Mouse (Mus musculus) midbrain, embryonic 11.5 days (tissue): ENCODE measurements at regions not wholly inside any gene's neighbourhood (a gene's known extent, or its start where the extent isn't known, plus 50 kb on each side); places are given as distances from the start of the nearest gene placed in this dataset.

Experiments used
- ATAC-seq: fragments of 200-750 bp; cut with Nextera tagmentation; 2 replicates; pipeline ENCODE4 v1.8.0; 2017; ENCODE audit warnings: moderate TSS enrichment, moderate library complexity; ENCODE audit not compliant: low FRiP score
- DNase-seq: peaks from one replicate; pipeline ENCODE4 v3.0.0; 2015; ENCODE audit warnings: low spot score; ENCODE audit errors: missing footprints
- H3K27ac ChIP-seq: fragments of 300-500 bp; sonication (generic); 2 replicates; pipeline ENCODE4 v1.5.1; 2014; ENCODE audit warnings: low read depth, low read length
- H3K27me3 ChIP-seq: fragments of 300-500 bp; sonication (generic); 2 replicates; pipeline ENCODE4 v1.6.1; 2014; ENCODE audit warnings: mild to moderate bottlenecking, low read length, moderate library complexity, mixed read lengths; ENCODE audit not compliant: control insufficient read depth, insufficient read depth
- H3K36me3 ChIP-seq: fragments of 300-500 bp; sonication (generic); 2 replicates; pipeline ENCODE4 v1.6.1; 2014; ENCODE audit warnings: mild to moderate bottlenecking, low read length, moderate library complexity, mixed read lengths; ENCODE audit not compliant: control insufficient read depth, insufficient read depth
- H3K4me1 ChIP-seq: fragments of 300-500 bp; sonication (generic); 2 replicates; pipeline ENCODE4 v1.6.1; 2014; ENCODE audit warnings: low read length; ENCODE audit not compliant: control insufficient read depth, insufficient read depth
- H3K4me2 ChIP-seq: fragments of 300-500 bp; sonication (generic); 2 replicates; pipeline ENCODE4 v1.6.1; 2014; ENCODE audit warnings: mild to moderate bottlenecking, moderate library complexity
- H3K4me3 ChIP-seq: fragments of 300-500 bp; sonication (generic); 2 replicates; pipeline ENCODE4 v1.5.1; 2014; ENCODE audit warnings: low read depth, low read length
- H3K9ac ChIP-seq: fragments of 300-500 bp; sonication (generic); 2 replicates; pipeline ENCODE4 v1.6.1; 2014; ENCODE audit warnings: low read length
- H3K9me3 ChIP-seq: fragments of 300-500 bp; sonication (generic); 2 replicates; pipeline ENCODE4 v1.6.1; 2016; ENCODE audit warnings: low read length; ENCODE audit not compliant: control insufficient read depth
- WGBS: fragments of 180-500 bp; shearing (Covaris S2); extraction: QIAGEN DNeasy Blood & Tissue Kit; methylation state at CpG from one replicate; pipeline ENCODE4 v1.1.7; 2014; 5-methylcytosine and 5-hydroxymethylcytosine counted together

DNA sequence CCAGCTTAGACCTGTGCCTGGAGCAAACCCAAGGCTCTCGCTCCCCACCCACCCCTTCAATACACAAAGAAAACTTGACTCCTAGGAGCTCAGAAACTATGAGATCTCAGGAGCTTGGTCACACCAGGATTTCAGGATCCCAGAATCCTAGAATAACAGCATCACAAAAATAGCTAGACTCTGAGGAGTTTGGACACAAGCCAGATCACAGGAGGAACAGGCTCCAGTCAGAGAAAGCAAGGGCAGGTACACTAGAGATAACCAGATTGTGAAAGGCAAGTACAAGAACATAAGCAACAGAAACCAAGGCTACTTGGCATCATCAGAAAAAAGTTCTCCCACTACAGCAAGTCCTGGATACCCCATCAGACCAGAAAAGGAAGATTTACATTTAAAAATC, 221.5 kb downstream of the Epha7 start:
- no peaks in the 10 kb centered on the region for H3K27me3 ChIP-seq
- no peak overlapping the region for H3K9ac ChIP-seq
- no peak for DNase-seq
- H3K27ac ChIP-seq: no peak overlapping the region
- H3K36me3 ChIP-seq: no peaks in the 10 kb centered on the region
- whole genome bisulfite sequencing: 91% methylated on average over 1 of the region's 1 CpGs
- H3K4me3 ChIP-seq: no peak overlapping the region
- H3K4me1 ChIP-seq: no peaks in the 10 kb centered on the region
- ATAC-seq: no peak
- peaks cover 3% of the 10 kb centered on the region; the same call in 1 of the 2 replicates for H3K9me3 ChIP-seq
- H3K4me2 ChIP-seq: no peak overlapping the region

DNA sequence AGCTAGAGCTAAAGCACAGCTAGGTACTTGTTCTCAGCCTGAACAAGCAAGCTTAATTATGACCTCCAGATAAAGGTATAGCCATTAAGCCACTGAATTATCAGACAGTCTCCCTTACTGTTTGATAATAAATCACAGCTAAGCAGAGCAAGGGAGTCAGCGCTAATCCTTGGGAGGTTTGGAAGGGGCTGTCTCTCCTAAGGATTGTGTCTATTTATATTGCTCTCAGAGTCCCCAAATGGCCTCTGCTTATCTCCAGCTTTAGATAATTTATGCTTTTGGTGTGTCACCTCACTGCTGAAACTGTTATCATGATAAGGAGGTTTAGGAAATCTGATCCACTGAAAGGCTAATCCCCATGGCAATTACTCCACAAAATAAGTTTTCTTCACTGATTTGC, 227.1 kb downstream of the Epha7 start:
- Histone ChIP-seq H3K4me2 (no peak overlapping the region), H3K4me3 (no peak overlapping the region), H3K27me3 (no peaks in the 10 kb centered on the region), H3K27ac (no peak overlapping the region), H3K9me3 (no peaks in the 10 kb centered on the region), H3K36me3 (no peaks in the 10 kb centered on the region), H3K4me1 (no peaks in the 10 kb centered on the region), H3K9ac (no peak overlapping the region)
- 28% methylated on average over 1 of the region's 1 CpGs for WGBS
- ATAC-seq (peak; percentile 68), DNase-seq (peak; percentile 85)

- ATAC-seq (no peak), DNase-seq (no peak)
- Histone ChIP-seq H3K9ac (no peak overlapping the region), H3K36me3 (no peaks in the 10 kb centered on the region), H3K27me3 (no peaks in the 10 kb centered on the region), H3K27ac (no peak overlapping the region), H3K4me1 (no peaks in the 10 kb centered on the region), H3K4me3 (no peak overlapping the region), H3K9me3 (no peaks in the 10 kb centered on the region), H3K4me2 (no peak overlapping the region)
- WGBS: 57% methylated on average over 12 of the region's 12 CpGs
These were observed 256.0 kb downstream of the Epha7 start for GRCm38 (mm10) chr4:29068678-29069621.

GRCm38 (mm10) chr4:29074204-29074603, 261.3 kb downstream of the Epha7 start:
- H3K9me3 ChIP-seq: no peaks in the 10 kb centered on the region
- H3K9ac ChIP-seq: no peak overlapping the region
- no peaks in the 10 kb centered on the region for H3K4me1 ChIP-seq
- H3K36me3 ChIP-seq: no peaks in the 10 kb centered on the region
- no peak overlapping the region for H3K4me3 ChIP-seq
- no peak for ATAC-seq
- no peak overlapping the region for H3K27ac ChIP-seq
- no peak overlapping the region for H3K4me2 ChIP-seq
- no peaks in the 10 kb centered on the region for H3K27me3 ChIP-seq
- no peak for DNase-seq

- Histone ChIP-seq H3K4me2 (no peak overlapping the region), H3K27ac (no peak overlapping the region), H3K36me3 (no peaks in the 10 kb centered on the region), H3K27me3 (no peaks in the 10 kb centered on the region), H3K9ac (no peak overlapping the region), H3K4me3 (no peak overlapping the region), H3K9me3 (no peaks in the 10 kb centered on the region), H3K4me1 (no peaks in the 10 kb centered on the region)
- DNase-seq (no peak), ATAC-seq (no peak)
- 82% methylated on average over 3 of the region's 3 CpGs for WGBS
These were observed 261.9 kb downstream of the Epha7 start for GRCm38 (mm10) chr4:29074851-29075250.

DNA sequence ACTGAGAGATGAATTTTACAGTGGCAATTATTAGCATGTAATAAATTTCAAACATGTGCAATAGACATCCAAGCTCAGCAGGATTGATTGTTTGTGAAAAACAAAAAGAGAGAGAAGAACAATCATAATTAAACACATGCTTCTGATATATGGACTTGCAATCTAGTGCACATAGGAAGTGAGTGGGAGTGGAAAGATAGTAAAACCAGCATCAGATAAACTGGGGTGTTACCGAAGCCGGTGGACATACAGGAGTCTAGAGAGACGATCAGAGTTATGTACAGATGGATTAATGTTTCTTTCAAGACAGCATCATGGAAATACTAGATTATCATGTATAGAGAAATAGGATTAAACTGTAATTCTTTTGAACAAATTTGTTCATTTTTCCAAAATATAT, 263.8 kb downstream of the Epha7 start:
- Histone ChIP-seq H3K9ac (no peak overlapping the region), H3K27me3 (no peaks in the 10 kb centered on the region), H3K4me3 (no peak overlapping the region), H3K9me3 (no peaks in the 10 kb centered on the region), H3K4me1 (no peaks in the 10 kb centered on the region), H3K36me3 (no peaks in the 10 kb centered on the region), H3K4me2 (no peak overlapping the region), H3K27ac (no peak overlapping the region)
- WGBS: 95% methylated on average over 3 of the region's 3 CpGs
- ATAC-seq (no peak), DNase-seq (no peak)

DNA sequence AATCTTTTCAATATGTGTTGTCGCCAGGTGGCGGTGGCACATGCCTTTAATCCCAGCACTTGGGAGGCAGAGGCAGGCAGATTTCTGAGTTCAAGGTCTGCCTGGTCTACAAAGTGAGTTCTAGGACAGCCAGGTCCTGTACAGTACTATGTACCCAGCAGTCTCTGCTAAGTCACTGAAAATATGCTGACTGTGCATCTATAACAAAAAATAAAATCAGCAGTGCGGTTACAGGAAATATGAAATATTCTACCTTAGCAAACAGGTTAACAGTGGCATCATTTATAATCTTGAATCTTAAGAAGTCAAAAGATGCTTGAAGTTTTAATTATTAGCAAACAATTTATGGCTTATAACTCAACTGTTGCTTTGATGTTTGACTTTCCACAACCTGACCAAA, 265.5 kb downstream of the Epha7 start:
- Histone ChIP-seq H3K4me1 (no peaks in the 10 kb centered on the region), H3K9me3 (no peaks in the 10 kb centered on the region), H3K27me3 (no peaks in the 10 kb centered on the region), H3K27ac (no peak overlapping the region), H3K9ac (no peak overlapping the region), H3K36me3 (no peaks in the 10 kb centered on the region), H3K4me3 (no peak overlapping the region), H3K4me2 (no peak overlapping the region)
- DNase-seq (no peak), ATAC-seq (no peak)
- 98% methylated on average over 3 of the region's 3 CpGs for WGBS

DNA sequence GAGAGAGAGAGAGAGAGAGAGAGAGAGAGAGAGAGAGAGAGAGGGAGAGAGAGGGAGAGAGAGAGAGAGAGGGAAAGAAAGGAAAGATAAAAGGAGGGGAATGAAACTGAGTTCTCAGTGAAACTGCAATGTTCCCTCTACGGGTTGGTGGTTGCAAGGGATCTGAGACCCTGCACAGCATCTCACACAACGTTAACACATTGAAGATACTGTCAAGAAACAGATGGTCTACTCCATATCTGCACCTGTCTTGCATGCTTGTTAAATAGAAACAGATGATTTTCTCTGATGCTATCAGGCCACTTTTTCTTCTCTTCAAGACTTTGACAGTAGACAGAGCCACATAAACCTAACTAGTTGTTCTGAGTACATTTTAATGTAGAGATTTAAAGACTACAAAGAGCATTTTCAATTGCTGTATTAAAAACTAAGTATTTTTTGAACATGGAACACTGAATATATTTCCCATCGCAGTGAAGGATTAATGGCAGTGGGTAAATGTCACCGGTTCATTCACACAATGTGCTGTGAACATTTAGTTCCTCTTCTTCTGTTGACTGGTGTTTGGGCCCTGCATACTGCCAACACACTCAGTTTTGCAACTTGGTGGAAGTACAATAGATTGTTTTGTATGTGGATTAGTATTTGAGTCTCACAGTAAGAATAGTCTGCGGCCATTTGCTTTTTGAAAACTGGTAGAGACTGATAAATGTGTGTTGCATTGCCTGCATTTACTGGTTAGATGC, 270.8 kb downstream of the Epha7 start:
- Histone ChIP-seq H3K36me3 (no peaks in the 10 kb centered on the region), H3K4me2 (no peak overlapping the region), H3K4me1 (no peaks in the 10 kb centered on the region; the same call in 1 of the 2 replicates), H3K9ac (no peak overlapping the region), H3K9me3 (no peaks in the 10 kb centered on the region), H3K27ac (no peak overlapping the region), H3K4me3 (no peak overlapping the region), H3K27me3 (no peaks in the 10 kb centered on the region)
- WGBS: 81% methylated on average over 5 of the region's 5 CpGs
- DNase-seq (no peak), ATAC-seq (no peak)

DNA sequence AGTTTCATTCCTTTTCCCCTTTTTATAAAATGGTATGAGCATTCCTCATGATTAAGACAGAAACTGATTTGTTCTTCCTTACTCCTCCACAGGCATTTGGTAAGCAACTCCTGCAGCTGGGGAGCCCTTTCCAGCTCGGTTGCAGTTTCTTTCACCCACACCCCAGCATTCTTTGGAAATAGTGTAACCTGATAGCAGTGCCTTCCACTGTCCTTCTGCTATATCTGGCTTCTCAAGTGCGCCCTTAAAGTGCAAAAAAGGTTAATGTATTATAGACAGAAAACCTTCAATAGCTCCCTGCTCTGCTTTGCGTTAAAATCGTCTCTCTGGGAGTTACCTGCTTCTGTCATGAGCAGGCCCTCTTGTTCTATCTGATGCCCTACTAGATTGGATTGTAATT, 278.0 kb downstream of the Epha7 start:
- WGBS: 44% methylated on average over 4 of the region's 4 CpGs
- no peak overlapping the region for H3K4me2 ChIP-seq
- no peak for ATAC-seq
- no peaks in the 10 kb centered on the region for H3K27me3 ChIP-seq
- no peak overlapping the region for H3K27ac ChIP-seq
- no peak for DNase-seq
- H3K4me1 ChIP-seq: no peaks in the 10 kb centered on the region; the same call in 1 of the 2 replicates
- H3K36me3 ChIP-seq: no peaks in the 10 kb centered on the region
- H3K9me3 ChIP-seq: no peaks in the 10 kb centered on the region
- no peak overlapping the region for H3K9ac ChIP-seq
- no peak overlapping the region for H3K4me3 ChIP-seq
